Mouse (Mus musculus): ENCODE data around the gene Hbb-bh2.
"Not testable (repeated sequence)": the region's sequence is repeated elsewhere in the genome, so short reads cannot be mapped to it uniquely, and the experiment has no call there.

Gene Hbb-bh2

DNA sequence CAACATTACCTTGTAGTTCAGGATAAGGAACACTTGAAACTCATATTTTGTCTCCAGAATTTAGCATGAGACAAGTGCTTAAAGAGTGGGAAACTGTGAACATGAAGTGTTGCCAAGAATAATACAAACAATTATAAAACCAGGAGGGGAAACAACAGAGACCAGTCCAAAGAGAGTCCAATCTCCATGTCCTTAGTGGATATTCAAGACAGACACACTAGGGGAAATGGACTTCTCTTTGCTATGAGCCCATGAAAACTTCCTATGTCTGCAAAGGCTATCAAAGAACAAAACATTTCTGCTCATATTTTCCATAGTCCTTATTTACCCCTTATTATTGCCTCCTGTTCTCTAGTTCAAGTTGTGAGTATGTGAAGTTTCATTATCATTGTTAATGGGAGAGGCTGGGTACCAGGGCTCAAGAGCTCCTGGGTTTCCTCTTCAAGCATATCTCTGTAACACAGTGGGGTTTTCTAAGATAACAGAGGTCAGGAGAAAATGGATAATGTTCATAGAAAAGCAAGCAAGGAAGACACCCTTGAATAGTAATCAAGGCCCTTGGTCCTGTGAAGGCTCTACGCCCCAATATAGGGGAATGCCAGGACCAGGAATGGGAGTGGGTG is 29.0 kb downstream of the Hbb-bh2 start:
- no peak for DNase-seq

DNA sequence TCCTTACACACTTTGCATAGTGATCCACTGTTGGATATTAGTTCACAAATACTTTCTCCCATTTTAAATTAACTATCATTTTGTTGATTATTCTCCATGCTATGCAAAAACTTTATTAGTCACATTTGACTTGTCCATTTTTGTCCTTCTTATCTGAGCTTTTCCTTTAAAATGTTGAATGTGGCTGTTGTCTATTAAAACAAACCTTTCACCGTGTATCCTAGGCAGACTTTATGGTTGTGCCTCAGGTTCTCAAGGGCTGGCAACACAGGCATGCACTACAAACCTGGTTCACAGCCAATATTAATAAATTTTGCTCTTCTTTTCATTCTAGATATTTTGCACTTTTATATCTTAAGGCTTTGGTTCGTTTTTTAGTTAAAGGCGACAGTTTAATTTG is 29.6 kb downstream of the Hbb-bh2 start:
- DNase-seq, result no peak

DNA sequence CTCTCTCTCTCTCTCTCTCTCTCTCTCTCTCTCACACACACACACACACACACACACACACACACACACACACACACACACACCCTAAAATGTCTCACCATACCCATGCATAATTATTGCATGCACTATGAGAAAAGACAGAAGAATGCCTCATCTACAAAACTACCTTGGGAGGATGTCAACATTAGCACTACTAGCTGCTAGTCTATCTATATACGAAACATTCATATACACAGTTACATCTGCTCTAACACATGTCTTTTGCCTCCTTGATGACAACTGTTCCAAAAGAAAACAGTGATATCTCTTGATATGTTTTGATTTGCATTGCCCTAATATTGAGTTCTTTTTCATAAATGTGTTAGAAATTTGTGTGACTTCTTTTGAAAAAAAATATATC is 30.0 kb downstream of the Hbb-bh2 start:
- DNase-seq, result no peak

DNA sequence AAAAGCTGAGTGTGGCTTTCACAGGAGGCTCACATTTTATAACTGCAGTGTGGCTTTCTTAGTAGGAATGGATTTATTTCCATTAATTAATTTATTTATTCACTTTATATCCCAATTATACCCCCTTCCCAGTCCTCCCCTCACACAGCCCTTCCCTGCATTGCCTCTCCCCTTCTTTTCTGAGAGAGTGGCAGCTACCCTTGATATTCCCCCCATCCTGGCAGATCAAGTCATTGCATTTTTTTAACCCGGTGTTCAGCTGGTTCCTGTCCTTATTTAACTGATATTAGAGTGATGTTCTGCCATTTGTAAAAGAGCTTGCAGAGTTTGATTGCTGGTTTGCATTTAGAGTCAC is 30.5 kb downstream of the Hbb-bh2 start:
- DNase-seq, result no peak

DNA sequence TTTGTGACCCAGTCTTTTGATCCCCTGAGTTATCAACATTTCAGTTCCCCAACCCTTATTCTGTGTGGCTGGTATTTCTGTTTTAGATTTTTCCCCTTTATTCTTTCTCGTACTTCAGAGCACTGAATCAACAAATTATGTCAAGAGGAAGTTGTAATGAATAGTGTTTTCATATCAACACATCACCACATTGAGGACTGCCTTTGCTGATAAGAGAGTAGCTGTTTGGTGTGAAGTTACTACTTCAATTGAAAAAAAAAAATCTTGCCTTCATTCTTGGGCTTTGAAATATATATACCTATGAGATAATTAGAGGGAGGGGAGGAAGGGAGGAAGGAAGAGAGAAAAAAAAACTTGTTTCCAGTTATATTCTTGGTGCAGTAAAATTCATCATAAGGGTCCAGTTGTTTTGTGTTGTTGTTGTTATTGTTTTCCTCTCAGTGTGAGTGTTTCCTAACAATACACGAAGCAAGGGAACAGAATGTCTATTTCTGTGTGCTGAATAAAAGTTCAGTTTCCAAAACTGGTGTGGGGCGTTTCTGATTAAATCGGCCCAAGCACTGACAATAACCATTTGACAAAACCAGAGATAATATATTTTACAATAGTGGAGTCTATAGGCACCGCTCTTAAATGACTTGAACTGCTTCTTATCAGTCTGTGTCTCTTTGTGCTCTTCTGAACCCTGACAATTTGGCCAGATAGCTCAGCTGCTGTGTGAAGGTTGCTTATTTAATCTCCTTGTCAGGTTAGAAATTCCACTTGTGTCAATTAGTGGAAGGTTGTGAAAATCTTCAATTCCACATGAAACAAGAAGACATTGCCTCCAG is 31.1 kb downstream of the Hbb-bh2 start:
- no peak for DNase-seq

DNA sequence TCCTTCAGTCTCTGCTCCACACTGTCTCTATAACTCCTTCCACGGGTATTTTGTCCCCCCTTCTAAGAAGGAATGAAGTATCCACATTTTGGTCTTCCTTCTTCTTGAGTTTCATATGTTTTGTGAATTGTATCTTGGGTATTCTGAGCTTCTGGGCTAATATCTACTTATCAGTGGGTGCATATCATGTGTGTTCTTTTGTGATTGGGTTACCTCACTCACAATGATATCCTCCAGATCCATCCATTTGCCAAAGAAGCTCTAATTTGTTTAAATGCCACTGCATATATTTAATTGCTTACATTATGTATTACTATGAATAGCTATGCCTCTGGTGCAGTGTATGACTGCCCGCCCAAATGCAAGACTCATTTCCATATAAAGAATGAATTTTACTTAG is 32.2 kb downstream of the Hbb-bh2 start:
- DNase-seq, result not testable (repeated sequence)

DNA sequence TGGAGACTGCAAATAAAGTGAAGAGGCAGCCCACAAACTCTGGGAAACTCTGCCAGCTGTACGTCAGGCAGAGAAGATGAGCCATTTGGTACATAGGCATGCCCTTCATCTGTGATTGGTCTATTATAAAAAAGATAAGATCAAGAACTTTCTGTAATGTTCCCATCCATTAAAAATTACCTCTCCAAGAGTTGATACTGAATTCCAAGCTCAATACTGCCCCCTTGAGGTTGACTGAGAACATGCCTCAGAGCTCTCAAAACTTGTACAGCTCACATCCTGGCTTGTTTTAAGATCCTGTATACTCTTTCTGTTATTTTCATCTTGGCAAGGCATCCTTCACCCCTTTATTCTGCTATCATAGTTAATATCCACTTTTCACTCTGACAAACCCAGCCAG is 33.5 kb downstream of the Hbb-bh2 start:
- peak; percentile 3 for DNase-seq

DNA sequence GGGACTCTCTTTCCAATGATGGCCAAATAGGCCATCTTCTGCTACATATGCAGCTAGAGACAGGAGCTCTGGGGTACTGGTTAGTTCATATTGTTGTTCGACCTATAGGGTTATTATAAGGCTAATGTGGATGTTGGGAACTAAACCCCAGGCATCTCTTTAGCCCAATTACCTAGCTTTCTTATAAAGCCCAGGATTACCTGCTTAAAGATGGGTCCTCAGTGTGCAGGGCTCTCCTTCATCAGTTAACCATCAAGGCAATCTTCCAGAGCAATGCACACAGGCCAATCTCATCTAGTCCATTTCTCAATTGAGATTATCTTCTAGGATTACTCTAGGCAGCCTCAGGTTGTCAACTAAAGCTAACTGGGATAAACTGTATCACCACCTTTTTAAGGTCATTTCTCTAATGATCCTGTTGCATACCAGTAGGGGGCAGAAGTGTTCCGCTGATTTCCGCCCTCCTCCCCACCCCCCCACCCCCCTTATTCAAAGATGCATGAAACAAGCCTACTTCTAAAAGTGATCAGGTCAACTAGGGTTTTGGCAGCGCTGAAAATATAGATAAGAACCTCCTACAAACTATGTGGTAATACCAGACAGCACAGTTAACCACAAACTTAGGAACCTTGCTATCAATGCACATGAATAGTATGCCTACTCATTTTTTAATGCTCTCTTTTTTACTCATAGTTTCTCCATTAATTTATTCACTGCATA is 47.5 kb downstream of the Hbb-bh2 start:
- no peak for DNase-seq

DNA sequence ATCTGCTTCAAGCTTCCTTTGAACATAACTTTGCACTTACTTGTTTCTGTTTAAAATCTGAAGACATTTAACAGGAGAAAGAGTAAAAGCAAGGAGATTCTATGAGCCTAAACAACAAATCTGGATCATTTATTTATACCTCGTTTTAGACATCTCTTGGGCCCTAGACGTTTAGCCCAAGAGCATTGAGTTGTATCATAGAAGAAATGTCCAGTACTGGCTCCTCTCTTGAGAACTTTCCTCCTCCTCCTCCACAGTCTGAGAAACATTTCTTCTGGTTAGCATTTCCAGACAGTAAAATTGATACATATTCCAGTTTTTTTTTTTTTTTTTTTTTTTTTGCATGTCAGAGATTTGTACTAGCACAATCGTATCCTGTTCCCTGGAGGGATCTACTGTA is 48.6 kb downstream of the Hbb-bh2 start, which contains the start of gene Olfr67:
Olfr67 (minus strand) TSS at position 101 of the 400 bp plus-strand sequence.
- no peak for DNase-seq
